Mouse (Mus musculus) neural tube, embryonic 15.5 days (tissue): ENCODE results near the gene Pdcd11. TPM values are rescaled to one million over a fixed set of nuclear protein-coding genes. Genes with fewer than 3 reads are reported as not detected.

ENCODE experiments used
- ATAC-seq: fragments of 200-750 bp; cut with Nextera tagmentation; 2 replicates; pipeline ENCODE4 v1.8.0; 2017; ENCODE audit warnings: mild to moderate bottlenecking, moderate TSS enrichment, moderate library complexity; ENCODE audit not compliant: low FRiP score
- H3K27ac ChIP-seq: fragments of 300-500 bp; sonication (generic); replicated peaks from 2 replicates; pipeline ENCODE4 v1.5.1; 2015; ENCODE audit warnings: mild to moderate bottlenecking, inconsistent platforms
- H3K27me3 ChIP-seq: fragments of 300-500 bp; sonication (generic); replicated peaks from 2 replicates; pipeline ENCODE4 v1.6.1; 2015; ENCODE audit warnings: inconsistent platforms
- H3K36me3 ChIP-seq: fragments of 300-500 bp; sonication (generic); 2 replicates; pipeline ENCODE4 v1.6.1; 2015; ENCODE audit warnings: inconsistent platforms
- H3K4me1 ChIP-seq: fragments of 300-500 bp; sonication (generic); 2 replicates; pipeline ENCODE4 v1.6.1; 2015; ENCODE audit warnings: inconsistent platforms
- H3K4me2 ChIP-seq: fragments of 300-500 bp; sonication (generic); 2 replicates; pipeline ENCODE4 v1.6.1; 2015; ENCODE audit warnings: inconsistent platforms, mild to moderate bottlenecking, moderate library complexity
- H3K4me3 ChIP-seq: fragments of 300-500 bp; sonication (generic); replicated peaks from 2 replicates; pipeline ENCODE4 v1.5.1; 2015; ENCODE audit warnings: mild to moderate bottlenecking, inconsistent platforms
- H3K9ac ChIP-seq: fragments of 300-500 bp; sonication (generic); replicated peaks from 2 replicates; pipeline ENCODE4 v1.6.1; 2015; ENCODE audit warnings: mild to moderate bottlenecking, inconsistent platforms
- H3K9me3 ChIP-seq: fragments of 300-500 bp; sonication (generic); replicated peaks from 2 replicates; pipeline ENCODE4 v1.6.1; 2016; ENCODE audit warnings: inconsistent platforms
- WGBS: fragments of 180-500 bp; shearing (Covaris S2); methylation state at CpG from one replicate; pipeline ENCODE4 v1.1.7; 2015; ENCODE audit warnings: mixed read lengths; 5-methylcytosine and 5-hydroxymethylcytosine counted together
- polyA plus RNA-seq: library from polyadenylated mRNA; unstranded; fragments of >200 nt; fragmentation: Nextera tagmentation; extraction: Ambion mirVana; gene quantifications from 2 replicates; pipeline ENCODE4 v1.2.1, GENCODE M21; 2015

Pdcd11 gene
- polyA plus RNA-seq, 1 experiment from 2014 or later, result 4.8 TPM

GRCm38 (mm10) chr19:47067096-47067882 lies 23.3 kb upstream of the Pdcd11 start, which contains the start of gene Taf5:
Gene Taf5 (plus strand): TSS chr19:47067746.
- H3K36me3 ChIP-seq, result peaks cover 18% of the 10 kb centered on the region
- WGBS, result 10% methylated on average over 49 of the region's 49 CpGs
- no peaks in the 10 kb centered on the region for H3K27me3 ChIP-seq
- peak within 1 kb of the TSS; percentile 89 for H3K4me3 ChIP-seq
- no peaks in the 10 kb centered on the region for H3K9me3 ChIP-seq
- H3K27ac ChIP-seq, result peak within 1 kb of the TSS; percentile 90
- peak within 1 kb of the TSS; percentile 64 for H3K4me2 ChIP-seq
- ATAC-seq, result peak; percentile 77
- H3K9ac ChIP-seq, result peak within 1 kb of the TSS; percentile 79
- H3K4me1 ChIP-seq, result peaks cover 13% of the 10 kb centered on the region

GRCm38 (mm10) chr19:47067924-47068611 lies 22.5 kb upstream of the Pdcd11 start:
- peak overlapping the region; percentile 79 for H3K9ac ChIP-seq
- WGBS, result under 1% methylated on average over 60 of the region's 72 CpGs
- peak overlapping the region; percentile 89 for H3K4me3 ChIP-seq
- H3K27me3 ChIP-seq, result no peaks in the 10 kb centered on the region
- H3K36me3 ChIP-seq, result peaks cover 26% of the 10 kb centered on the region
- ATAC-seq, result peak; percentile 91
- peaks cover 13% of the 10 kb centered on the region for H3K4me1 ChIP-seq
- H3K27ac ChIP-seq, result peak overlapping the region; percentile 90
- peak overlapping the region; percentile 64 for H3K4me2 ChIP-seq
- H3K9me3 ChIP-seq, result no peaks in the 10 kb centered on the region

- 94% methylated on average over 3 of the region's 3 CpGs for WGBS
- Histone ChIP-seq H3K4me3 (no peak overlapping the region), H3K36me3 (peaks cover 33% of the 10 kb centered on the region), H3K9ac (no peak overlapping the region), H3K9me3 (no peaks in the 10 kb centered on the region), H3K27me3 (no peaks in the 10 kb centered on the region), H3K27ac (no peak overlapping the region), H3K4me1 (peaks cover 31% of the 10 kb centered on the region), H3K4me2 (no peak overlapping the region)
- ATAC-seq, result no peak
Observed at GRCm38 (mm10) chr19:47088226-47088625, 2.3 kb upstream of the Pdcd11 start.

- peaks cover 29% of the 10 kb centered on the region for H3K36me3 ChIP-seq
- peak overlapping the region; percentile 94 for H3K4me3 ChIP-seq
- WGBS, result 2% methylated on average over 36 of the region's 36 CpGs
- peak; percentile 65 for ATAC-seq
- no peaks in the 10 kb centered on the region for H3K27me3 ChIP-seq
- H3K4me1 ChIP-seq, result peaks cover 31% of the 10 kb centered on the region
- H3K27ac ChIP-seq, result peak overlapping the region; percentile 91
- peak overlapping the region; percentile 68 for H3K4me2 ChIP-seq
- peak overlapping the region; percentile 99 for H3K9ac ChIP-seq
- no peaks in the 10 kb centered on the region for H3K9me3 ChIP-seq
Observed at GRCm38 (mm10) chr19:47089718-47090525, 646 bp upstream of the Pdcd11 start.

GRCm38 (mm10) chr19:47101080-47101479 lies 10.5 kb downstream of the Pdcd11 start:
- H3K4me3 ChIP-seq, result no peak overlapping the region
- no peak for ATAC-seq
- no peaks in the 10 kb centered on the region for H3K9me3 ChIP-seq
- WGBS, result 96% methylated on average over 5 of the region's 5 CpGs
- H3K4me1 ChIP-seq, result no peaks in the 10 kb centered on the region
- peaks cover 99% of the 10 kb centered on the region for H3K36me3 ChIP-seq
- no peak overlapping the region for H3K9ac ChIP-seq
- no peak overlapping the region for H3K27ac ChIP-seq
- no peak overlapping the region for H3K4me2 ChIP-seq
- H3K27me3 ChIP-seq, result no peaks in the 10 kb centered on the region

GRCm38 (mm10) chr19:47104641-47105271 lies 14.2 kb downstream of the Pdcd11 start:
- no peaks in the 10 kb centered on the region for H3K4me1 ChIP-seq
- no peak overlapping the region for H3K9ac ChIP-seq
- H3K36me3 ChIP-seq, result peaks cover 99% of the 10 kb centered on the region
- no peak overlapping the region for H3K4me3 ChIP-seq
- H3K4me2 ChIP-seq, result no peak overlapping the region
- no peaks in the 10 kb centered on the region for H3K27me3 ChIP-seq
- H3K27ac ChIP-seq, result no peak overlapping the region
- WGBS, result 93% methylated on average over 9 of the region's 9 CpGs
- no peak for ATAC-seq
- no peaks in the 10 kb centered on the region for H3K9me3 ChIP-seq

- Histone ChIP-seq H3K4me3 (no peak overlapping the region), H3K9me3 (no peaks in the 10 kb centered on the region), H3K27me3 (no peaks in the 10 kb centered on the region), H3K9ac (no peak overlapping the region), H3K4me2 (no peak overlapping the region), H3K36me3 (peaks cover 74% of the 10 kb centered on the region), H3K27ac (no peak overlapping the region), H3K4me1 (no peaks in the 10 kb centered on the region)
- no peak for ATAC-seq
- 86% methylated on average over 2 of the region's 2 CpGs for WGBS
Observed at GRCm38 (mm10) chr19:47118634-47119033, 28.1 kb downstream of the Pdcd11 start.

- H3K9ac ChIP-seq, result no peak overlapping the region
- H3K27me3 ChIP-seq, result no peaks in the 10 kb centered on the region
- H3K27ac ChIP-seq, result no peak overlapping the region
- H3K36me3 ChIP-seq, result peaks cover 73% of the 10 kb centered on the region
- H3K9me3 ChIP-seq, result no peaks in the 10 kb centered on the region
- H3K4me1 ChIP-seq, result no peaks in the 10 kb centered on the region
- H3K4me2 ChIP-seq, result no peak overlapping the region
- WGBS, result 48% methylated on average over 4 of the region's 4 CpGs
- no peak for ATAC-seq
- no peak overlapping the region for H3K4me3 ChIP-seq
Observed at GRCm38 (mm10) chr19:47121054-47121453, 30.5 kb downstream of the Pdcd11 start.

GRCm38 (mm10) chr19:47122802-47123201 lies 32.2 kb downstream of the Pdcd11 start:
- no peak overlapping the region for H3K9ac ChIP-seq
- H3K4me2 ChIP-seq, result no peak overlapping the region
- no peak overlapping the region for H3K4me3 ChIP-seq
- H3K36me3 ChIP-seq, result peaks cover 73% of the 10 kb centered on the region
- H3K27ac ChIP-seq, result no peak overlapping the region
- no peaks in the 10 kb centered on the region for H3K9me3 ChIP-seq
- ATAC-seq, result no peak
- no peaks in the 10 kb centered on the region for H3K27me3 ChIP-seq
- WGBS, result 27% methylated on average over 2 of the region's 2 CpGs
- no peaks in the 10 kb centered on the region for H3K4me1 ChIP-seq

GRCm38 (mm10) chr19:47128164-47128563 lies 37.6 kb downstream of the Pdcd11 start:
- 96% methylated on average over 9 of the region's 10 CpGs for WGBS
- no peaks in the 10 kb centered on the region for H3K4me1 ChIP-seq
- no peaks in the 10 kb centered on the region for H3K27me3 ChIP-seq
- ATAC-seq, result no peak
- H3K27ac ChIP-seq, result no peak overlapping the region
- no peak overlapping the region for H3K4me2 ChIP-seq
- no peaks in the 10 kb centered on the region for H3K9me3 ChIP-seq
- H3K4me3 ChIP-seq, result no peak overlapping the region
- no peak overlapping the region for H3K9ac ChIP-seq
- peaks cover 83% of the 10 kb centered on the region for H3K36me3 ChIP-seq

GRCm38 (mm10) chr19:47128835-47129234 lies 38.3 kb downstream of the Pdcd11 start:
- Histone ChIP-seq H3K27me3 (no peaks in the 10 kb centered on the region), H3K27ac (no peak overlapping the region), H3K4me1 (no peaks in the 10 kb centered on the region), H3K4me3 (no peak overlapping the region), H3K9ac (no peak overlapping the region), H3K36me3 (peaks cover 85% of the 10 kb centered on the region), H3K4me2 (no peak overlapping the region), H3K9me3 (no peaks in the 10 kb centered on the region)
- no peak for ATAC-seq
- 94% methylated on average over 11 of the region's 11 CpGs for whole genome bisulfite sequencing
